Mouse (Mus musculus): ENCODE data around the gene Srbd1. TPM values are rescaled to one million over a fixed set of nuclear protein-coding genes. Genes with fewer than 3 reads are reported as not detected.

Srbd1 gene
- polyA plus RNA-seq, 1 experiment from 2014 or later: 9.0 TPM

GRCm38 (mm10) chr17:86135835-86136234, 9.1 kb downstream of the Srbd1 start:
- no peak overlapping the region for H3K4me3 ChIP-seq (replicated peaks)
- H3K27me3 ChIP-seq: no peaks in the 10 kb centered on the region
- no peak overlapping the region for H3K4me2 ChIP-seq
- H3K4me1 ChIP-seq (replicated peaks): no peaks in the 10 kb centered on the region
- WGBS (ENCODE audit: insufficient replicate concordance): 80% methylated on average over 10 of the region's 10 CpGs
- DNase-seq: no peak
- H3K27ac ChIP-seq: no peak overlapping the region
- no peaks in the 10 kb centered on the region for H3K9me3 ChIP-seq (replicated peaks)
- H3K9ac ChIP-seq: no peak overlapping the region
- no peak for ATAC-seq (ENCODE audit: low read depth)
- peaks cover 78% of the 10 kb centered on the region for H3K36me3 ChIP-seq

DNA sequence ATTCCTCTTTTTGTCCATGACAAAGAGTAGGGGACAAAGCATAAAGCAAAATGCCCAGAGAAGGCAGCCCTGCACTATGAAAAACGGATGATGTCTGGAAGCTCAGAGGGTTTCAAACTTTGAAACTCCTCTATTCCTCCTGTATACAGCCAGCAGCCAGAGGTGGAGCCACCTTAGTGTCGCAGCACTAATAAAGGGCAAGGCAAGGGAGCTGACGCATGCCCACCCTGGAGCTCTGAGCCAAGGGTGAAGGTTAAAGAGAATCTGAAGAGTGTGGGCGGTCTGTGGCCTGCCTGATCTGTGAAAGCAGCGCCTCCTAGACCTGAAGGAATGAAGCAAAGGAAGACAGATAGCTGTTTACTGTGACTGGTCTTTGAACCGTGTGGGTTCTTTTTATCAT, 10.5 kb downstream of the Srbd1 start:
- Histone ChIP-seq H3K4me2 (no peak overlapping the region), H3K36me3 (peaks cover 79% of the 10 kb centered on the region), H3K9ac (no peak overlapping the region), H3K27ac (no peak overlapping the region), H3K27me3 (no peaks in the 10 kb centered on the region), H3K9me3 (replicated peaks) (no peaks in the 10 kb centered on the region), H3K4me3 (replicated peaks) (no peak overlapping the region), H3K4me1 (replicated peaks) (no peaks in the 10 kb centered on the region)
- 71% methylated on average over 6 of the region's 6 CpGs for WGBS (ENCODE audit: insufficient replicate concordance)
- ATAC-seq (ENCODE audit: low read depth) (no peak), DNase-seq (no peak)

GRCm38 (mm10) chr17:86132534-86132933, 12.4 kb downstream of the Srbd1 start:
- WGBS (ENCODE audit: insufficient replicate concordance): 60% methylated on average over 5 of the region's 5 CpGs
- Histone ChIP-seq H3K4me2 (no peak overlapping the region), H3K9me3 (replicated peaks) (no peaks in the 10 kb centered on the region), H3K4me3 (replicated peaks) (no peak overlapping the region), H3K9ac (no peak overlapping the region), H3K27ac (no peak overlapping the region), H3K36me3 (peaks cover 77% of the 10 kb centered on the region), H3K4me1 (replicated peaks) (no peaks in the 10 kb centered on the region), H3K27me3 (no peaks in the 10 kb centered on the region)
- DNase-seq (no peak), ATAC-seq (ENCODE audit: low read depth) (no peak)

GRCm38 (mm10) chr17:86128198-86128597, 16.8 kb downstream of the Srbd1 start:
- ATAC-seq (ENCODE audit: low read depth) (no peak), DNase-seq (no peak)
- H3K27ac ChIP-seq: no peak overlapping the region
- H3K4me1 ChIP-seq (replicated peaks): no peaks in the 10 kb centered on the region
- H3K36me3 ChIP-seq: peaks cover 70% of the 10 kb centered on the region
- WGBS (ENCODE audit: insufficient replicate concordance): 80% methylated on average over 5 of the region's 5 CpGs
- H3K27me3 ChIP-seq: no peaks in the 10 kb centered on the region
- H3K9me3 ChIP-seq (replicated peaks): no peaks in the 10 kb centered on the region
- no peak overlapping the region for H3K9ac ChIP-seq
- H3K4me3 ChIP-seq (replicated peaks): no peak overlapping the region
- no peak overlapping the region for H3K4me2 ChIP-seq

DNA sequence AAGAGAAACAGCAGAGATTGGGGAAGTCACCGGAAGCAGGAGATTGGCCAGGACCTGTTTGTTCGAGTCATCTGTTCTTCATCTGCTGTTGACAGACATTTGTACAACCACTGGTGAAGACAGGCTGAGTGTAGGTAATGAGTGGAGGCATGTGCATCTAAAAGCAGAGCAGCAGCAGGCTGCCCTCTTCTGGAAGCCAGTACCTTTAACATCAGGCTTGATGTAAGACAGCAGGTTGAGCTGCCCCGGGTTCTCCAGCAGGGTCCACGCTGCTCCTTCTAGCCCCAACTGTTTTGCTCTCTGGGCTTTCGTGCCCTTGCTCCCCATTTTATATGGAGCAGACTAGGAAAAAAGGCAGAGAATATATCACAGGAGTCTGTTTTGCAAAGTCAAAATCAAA, 19.1 kb downstream of the Srbd1 start:
- no peaks in the 10 kb centered on the region for H3K9me3 ChIP-seq (replicated peaks)
- no peaks in the 10 kb centered on the region for H3K27me3 ChIP-seq
- no peak overlapping the region for H3K4me3 ChIP-seq (replicated peaks)
- H3K36me3 ChIP-seq: peaks cover 69% of the 10 kb centered on the region
- H3K4me1 ChIP-seq (replicated peaks): no peaks in the 10 kb centered on the region
- ATAC-seq (ENCODE audit: low read depth) (no peak), DNase-seq (no peak)
- H3K9ac ChIP-seq: no peak overlapping the region
- no peak overlapping the region; the same call in 1 of the 2 replicates for H3K27ac ChIP-seq
- no peak overlapping the region for H3K4me2 ChIP-seq
- WGBS (ENCODE audit: insufficient replicate concordance): 83% methylated on average over 5 of the region's 5 CpGs

DNA sequence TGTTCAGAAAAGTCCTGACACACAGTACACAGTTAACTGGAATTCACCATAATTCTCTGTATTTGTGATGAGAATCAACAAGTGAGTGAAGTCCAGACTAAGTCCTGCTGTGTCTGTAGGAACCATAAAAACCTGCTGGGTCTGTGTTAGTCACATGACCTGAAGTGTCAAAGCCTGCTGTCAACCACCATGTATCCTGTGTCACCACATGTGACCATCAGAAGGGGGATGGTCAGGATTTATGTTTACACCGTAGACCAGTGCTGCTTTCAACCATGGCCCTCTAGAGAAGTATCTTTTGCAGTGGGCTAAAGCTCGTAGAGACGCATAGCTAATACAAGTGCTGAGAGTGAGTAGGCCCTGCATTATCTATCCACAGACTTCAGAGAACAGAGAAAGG, 21.8 kb downstream of the Srbd1 start:
- Histone ChIP-seq H3K36me3 (peaks cover 66% of the 10 kb centered on the region), H3K27me3 (no peaks in the 10 kb centered on the region), H3K4me3 (replicated peaks) (no peak overlapping the region), H3K4me1 (replicated peaks) (no peaks in the 10 kb centered on the region), H3K9me3 (replicated peaks) (no peaks in the 10 kb centered on the region), H3K27ac (no peak overlapping the region), H3K9ac (no peak overlapping the region), H3K4me2 (no peak overlapping the region)
- ATAC-seq (ENCODE audit: low read depth): no peak
- no peak for DNase-seq
- WGBS (ENCODE audit: insufficient replicate concordance): 91% methylated on average over 3 of the region's 3 CpGs

DNA sequence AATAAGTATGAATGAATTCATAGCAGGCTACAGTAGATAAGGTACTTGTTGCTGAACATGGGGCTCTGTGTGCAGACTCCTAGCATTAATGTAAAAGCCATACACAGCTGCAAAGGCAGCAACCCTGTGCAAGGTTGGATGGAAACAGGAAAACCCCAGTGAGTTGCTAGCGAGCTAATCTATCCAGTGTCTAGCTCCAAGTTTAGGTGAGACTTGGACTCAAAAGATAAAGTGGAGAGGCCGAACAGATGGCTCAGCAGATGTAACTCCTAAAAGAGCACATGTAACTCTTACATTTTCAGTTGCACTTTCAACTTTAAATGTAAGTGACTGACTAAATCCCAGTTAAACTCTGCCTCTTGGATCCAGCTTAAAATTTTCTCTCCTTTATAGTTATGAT, 48.1 kb downstream of the Srbd1 start:
- Histone ChIP-seq H3K9me3 (replicated peaks) (no peaks in the 10 kb centered on the region), H3K4me1 (replicated peaks) (peaks cover 20% of the 10 kb centered on the region), H3K9ac (no peak overlapping the region), H3K27ac (no peak overlapping the region), H3K36me3 (peaks cover 41% of the 10 kb centered on the region), H3K27me3 (no peaks in the 10 kb centered on the region), H3K4me2 (no peak overlapping the region), H3K4me3 (replicated peaks) (no peak overlapping the region)
- peak; percentile 54; the same call in 1 of the 2 replicates for ATAC-seq (ENCODE audit: low read depth)
- no peak for DNase-seq
- 26% methylated on average over 2 of the region's 2 CpGs for WGBS (ENCODE audit: insufficient replicate concordance)

DNA sequence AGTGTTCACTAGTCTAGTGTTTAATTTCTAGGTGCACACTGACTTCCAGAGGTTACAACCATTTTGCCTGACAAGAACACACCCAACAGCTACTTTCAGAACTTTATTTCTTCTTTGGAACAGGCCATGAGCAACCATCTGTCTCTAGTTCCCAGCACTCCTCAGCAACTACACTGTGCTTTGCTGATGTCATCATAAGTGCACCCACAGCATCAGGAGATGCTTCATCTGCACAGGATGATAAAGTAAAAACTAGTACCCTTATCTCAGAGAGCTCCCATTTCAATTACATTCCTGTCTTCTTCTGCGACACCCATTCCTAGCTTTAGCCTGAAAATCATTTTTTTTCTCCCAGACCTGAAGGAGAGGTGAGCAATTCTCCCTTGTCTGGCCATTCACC, 51.9 kb downstream of the Srbd1 start:
- Histone ChIP-seq H3K4me2 (no peak overlapping the region), H3K9ac (no peak overlapping the region), H3K27ac (no peak overlapping the region), H3K4me3 (replicated peaks) (no peak overlapping the region), H3K4me1 (replicated peaks) (peaks cover 20% of the 10 kb centered on the region), H3K27me3 (no peaks in the 10 kb centered on the region), H3K36me3 (peaks cover 23% of the 10 kb centered on the region), H3K9me3 (replicated peaks) (no peaks in the 10 kb centered on the region)
- peak; percentile 77 for ATAC-seq (ENCODE audit: low read depth)
- WGBS (ENCODE audit: insufficient replicate concordance): 23% methylated on average over 1 of the region's 1 CpGs
- DNase-seq: no peak

- 84% methylated on average over 1 of the region's 1 CpGs for WGBS (ENCODE audit: insufficient replicate concordance)
- DNase-seq: no peak
Observed at GRCm38 (mm10) chr17:86091631-86092030, 53.3 kb downstream of the Srbd1 start.

GRCm38 (mm10) chr17:86089893-86090588, 54.9 kb downstream of the Srbd1 start:
- no peak overlapping the region for H3K27ac ChIP-seq
- DNase-seq (no peak), ATAC-seq (ENCODE audit: low read depth) (no peak)
- WGBS (ENCODE audit: insufficient replicate concordance): 83% methylated on average over 9 of the region's 9 CpGs
- H3K4me1 ChIP-seq (replicated peaks): peaks cover 10% of the 10 kb centered on the region
- H3K9me3 ChIP-seq (replicated peaks): no peaks in the 10 kb centered on the region
- H3K4me3 ChIP-seq (replicated peaks): no peak overlapping the region
- no peak overlapping the region for H3K9ac ChIP-seq
- H3K36me3 ChIP-seq: peaks cover 13% of the 10 kb centered on the region
- H3K4me2 ChIP-seq: no peak overlapping the region
- H3K27me3 ChIP-seq: no peaks in the 10 kb centered on the region

More at GRCm38 (mm10) chr17:86091631-86092030, 53.3 kb downstream of the Srbd1 start:
- H3K4me3 ChIP-seq (replicated peaks): no peak overlapping the region
- no peak overlapping the region for H3K9ac ChIP-seq
- no peak overlapping the region for H3K27ac ChIP-seq
- H3K9me3 ChIP-seq (replicated peaks): no peaks in the 10 kb centered on the region
- H3K4me1 ChIP-seq (replicated peaks): peaks cover 14% of the 10 kb centered on the region
- H3K36me3 ChIP-seq: peaks cover 13% of the 10 kb centered on the region
- H3K4me2 ChIP-seq: no peak overlapping the region
- no peak for ATAC-seq (ENCODE audit: low read depth)
- no peaks in the 10 kb centered on the region for H3K27me3 ChIP-seq

DNA sequence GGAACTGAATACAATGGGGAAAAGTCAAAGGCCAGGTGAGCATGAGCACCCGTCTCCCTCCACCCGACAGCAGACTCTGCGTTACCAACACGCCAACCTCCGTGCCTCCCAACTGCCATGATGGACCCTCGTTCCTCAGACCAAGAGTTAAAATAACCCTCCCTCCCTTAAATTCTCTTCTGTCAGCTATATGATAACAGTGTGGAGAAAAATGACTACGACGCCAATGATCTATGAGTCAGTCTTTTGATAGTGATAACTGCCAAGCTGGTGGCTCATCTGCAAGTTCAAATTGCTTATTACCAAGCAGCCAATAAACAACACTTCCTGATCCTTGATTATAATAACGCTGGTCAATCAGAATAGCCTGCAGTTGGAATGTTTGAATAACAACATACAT, 57.1 kb downstream of the Srbd1 start:
- ATAC-seq (ENCODE audit: low read depth): no peak
- Histone ChIP-seq H3K27me3 (no peaks in the 10 kb centered on the region), H3K4me2 (no peak overlapping the region), H3K9ac (no peak overlapping the region), H3K4me1 (replicated peaks) (peaks cover 3% of the 10 kb centered on the region), H3K36me3 (0 out of 2 replicates have a peak, but pooled peaks cover 8% of the 10 kb centered on the region), H3K27ac (no peak overlapping the region), H3K9me3 (replicated peaks) (no peaks in the 10 kb centered on the region), H3K4me3 (replicated peaks) (no peak overlapping the region)
- DNase-seq: no peak
- 66% methylated on average over 9 of the region's 9 CpGs for WGBS (ENCODE audit: insufficient replicate concordance)

- Histone ChIP-seq H3K9me3 (replicated peaks) (no peaks in the 10 kb centered on the region), H3K4me2 (no peak overlapping the region), H3K27me3 (no peaks in the 10 kb centered on the region), H3K4me3 (replicated peaks) (no peak overlapping the region), H3K27ac (no peak overlapping the region), H3K9ac (no peak overlapping the region), H3K36me3 (0 out of 2 replicates have a peak, but pooled peaks cover 6% of the 10 kb centered on the region), H3K4me1 (replicated peaks) (no peaks in the 10 kb centered on the region)
- 68% methylated on average over 4 of the region's 4 CpGs for WGBS (ENCODE audit: insufficient replicate concordance)
- ATAC-seq (ENCODE audit: low read depth): no peak
- no peak for DNase-seq
Observed at GRCm38 (mm10) chr17:86086191-86086590, 58.8 kb downstream of the Srbd1 start.

Data from liver, embryonic 13.5 days (tissue).